Mouse (Mus musculus) lung, postnatal 0 days (tissue): ENCODE data around the gene Acy3. TPM values are rescaled to one million over a fixed set of nuclear protein-coding genes. Genes with fewer than 3 reads are reported as not detected.

Source experiments
- ATAC-seq: fragments of 200-750 bp; cut with Nextera tagmentation; 2 replicates; pipeline ENCODE4 v1.8.0; 2017; ENCODE audit warnings: moderate library complexity
- DNase-seq: peaks from one replicate; pipeline ENCODE4 v3.0.0-alpha.2; 2016; ENCODE audit warnings: low spot score
- H3K27ac ChIP-seq: fragments of 300-500 bp; sonication (generic); 2 replicates; pipeline ENCODE4 v1.5.1; 2014; ENCODE audit warnings: antibody characterized with exemption, mild to moderate bottlenecking, low read length, mixed read lengths
- H3K27me3 ChIP-seq: fragments of 300-500 bp; sonication (generic); replicated peaks from 2 replicates; pipeline ENCODE4 v1.6.1; 2014; ENCODE audit warnings: low read length, mixed read lengths; ENCODE audit not compliant: insufficient read depth
- H3K36me3 ChIP-seq: fragments of 300-500 bp; sonication (generic); 2 replicates; pipeline ENCODE4 v1.6.1; 2014; ENCODE audit warnings: low read length, mixed read lengths; ENCODE audit not compliant: insufficient read depth
- H3K4me1 ChIP-seq: fragments of 300-500 bp; sonication (generic); 2 replicates; pipeline ENCODE4 v1.6.1; 2014; ENCODE audit warnings: antibody characterized with exemption, low read depth, low read length, mixed read lengths; ENCODE audit not compliant: insufficient read depth
- H3K4me2 ChIP-seq: fragments of 300-500 bp; sonication (generic); replicated peaks from 2 replicates; pipeline ENCODE4 v1.6.1; 2014; ENCODE audit warnings: low read depth, mild to moderate bottlenecking, low read length, moderate library complexity, mixed read lengths
- H3K4me3 ChIP-seq: fragments of 300-500 bp; sonication (generic); 2 replicates; pipeline ENCODE4 v1.5.1; 2014; ENCODE audit warnings: low read depth, low read length
- H3K9ac ChIP-seq: fragments of 300-500 bp; sonication (generic); replicated peaks from 2 replicates; pipeline ENCODE4 v1.6.1; 2014; ENCODE audit warnings: low read depth, mild to moderate bottlenecking
- H3K9me3 ChIP-seq: fragments of 300-500 bp; sonication (generic); 2 replicates; pipeline ENCODE4 v1.6.1; 2016; ENCODE audit warnings: low read length, mixed read lengths
- CTCF ChIP-seq: IDR thresholded peaks from 2 replicates; pipeline ENCODE4 v1.5.1; 2016; ENCODE audit warnings: antibody characterized with exemption, mild to moderate bottlenecking
- EP300 ChIP-seq: IDR thresholded peaks from 2 replicates; pipeline ENCODE4 v1.6.1; 2016; ENCODE audit warnings: antibody characterized with exemption, mild to moderate bottlenecking, control low read depth
- WGBS: fragments of 180-500 bp; shearing (Covaris S2); extraction: QIAGEN DNeasy Blood & Tissue Kit; methylation state at CpG from one replicate; pipeline ENCODE4 v1.1.7; 2014; 5-methylcytosine and 5-hydroxymethylcytosine counted together
- polyA plus RNA-seq: library from polyadenylated mRNA; unstranded; fragments of >200 nt; fragmentation: Nextera tagmentation; extraction: Ambion mirVana; gene quantifications from 2 replicates; pipeline ENCODE4 v1.2.1, GENCODE M21; 2015

Gene Acy3
- polyA plus RNA-seq, 1 experiment from 2014 or later, result 15.7 TPM

DNA sequence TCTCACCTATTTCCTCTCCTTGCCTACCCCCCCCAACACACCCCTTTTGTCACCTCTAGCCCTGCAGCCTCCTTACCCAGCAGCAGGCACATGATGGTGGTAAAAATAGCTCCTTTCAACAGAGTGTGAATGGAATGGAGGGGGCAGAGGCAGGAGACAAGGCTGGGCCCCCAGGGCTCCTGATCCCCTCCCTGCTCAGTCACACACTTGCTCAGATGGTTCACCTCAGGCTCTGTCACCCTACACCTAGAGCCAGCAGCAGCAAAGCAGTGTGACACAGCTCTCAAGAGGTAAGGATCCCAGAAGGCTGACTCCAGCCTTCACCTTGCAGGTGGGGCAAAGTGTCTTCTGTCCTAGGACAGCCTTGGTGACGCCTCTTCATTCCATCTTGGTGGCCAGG, 16.7 kb downstream of the Acy3 start, which contains the start of gene Doc2g:
TSS of gene Doc2g (plus strand) at position 202 of the 400 bp plus-strand sequence.
- WGBS, result 80% methylated on average over 1 of the region's 1 CpGs
- Histone ChIP-seq H3K4me3 (no peak within 1 kb of the TSS), H3K9ac (no peak within 1 kb of the TSS), H3K4me1 (peaks cover 5% of the 10 kb centered on the region; the same call in 1 of the 2 replicates), H3K27me3 (no peaks in the 10 kb centered on the region), H3K36me3 (peaks cover 5% of the 10 kb centered on the region; the same call in 1 of the 2 replicates), H3K27ac (no peak within 1 kb of the TSS), H3K4me2 (no peak within 1 kb of the TSS), H3K9me3 (no peaks in the 10 kb centered on the region)
- ATAC-seq (no peak), DNase-seq (no peak)
- TF ChIP-seq CTCF (no peak), EP300 (no peak)

DNA sequence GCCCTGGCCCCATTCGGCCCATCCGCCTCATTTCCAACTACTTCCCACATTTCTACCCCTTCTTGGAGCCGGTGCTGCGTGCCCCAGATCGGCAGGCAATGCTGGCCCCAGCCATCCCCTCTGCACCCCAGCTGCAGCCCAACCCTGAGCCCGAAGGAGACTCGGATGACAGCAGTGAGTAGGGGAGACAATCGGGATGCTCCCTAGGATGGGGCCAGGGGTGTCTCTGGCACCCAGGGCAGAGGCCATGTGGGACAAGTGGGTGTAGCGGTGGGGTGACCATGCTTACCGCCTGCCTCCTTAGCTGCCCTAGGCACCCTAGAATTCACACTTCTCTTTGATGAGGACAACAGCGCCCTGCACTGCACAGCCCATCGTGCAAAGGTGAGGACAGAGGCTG, 17.3 kb downstream of the Acy3 start:
- Histone ChIP-seq H3K4me3 (no peak overlapping the region), H3K27me3 (no peaks in the 10 kb centered on the region), H3K36me3 (peaks cover 10% of the 10 kb centered on the region), H3K9me3 (no peaks in the 10 kb centered on the region), H3K4me1 (peaks cover 5% of the 10 kb centered on the region; the same call in 1 of the 2 replicates), H3K4me2 (no peak overlapping the region), H3K9ac (no peak overlapping the region), H3K27ac (no peak overlapping the region)
- TF ChIP-seq CTCF (no peak), EP300 (no peak)
- 73% methylated on average over 12 of the region's 12 CpGs for WGBS
- DNase-seq (no peak), ATAC-seq (no peak)

DNA sequence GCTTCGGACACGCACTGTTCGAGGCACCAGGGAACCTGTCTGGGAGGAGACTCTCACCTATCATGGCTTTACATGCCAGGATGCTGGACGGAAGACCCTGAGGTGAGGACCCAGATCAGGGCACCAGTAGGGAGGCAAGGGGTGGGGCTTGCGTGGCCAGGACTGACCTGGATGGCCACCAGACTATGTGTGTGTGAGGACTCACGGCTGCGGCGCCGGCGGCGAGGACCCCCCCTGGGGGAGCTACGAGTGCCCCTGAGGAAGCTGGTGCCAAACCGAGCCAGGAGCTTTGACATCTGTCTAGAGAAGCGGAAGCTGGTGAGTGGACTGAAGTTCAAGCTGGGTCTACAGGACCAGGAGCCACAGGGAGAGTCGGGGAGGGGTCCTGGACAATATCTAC, 18.0 kb downstream of the Acy3 start:
- H3K4me3 ChIP-seq, result no peak overlapping the region
- 79% methylated on average over 15 of the region's 15 CpGs for WGBS
- peaks cover 17% of the 10 kb centered on the region for H3K36me3 ChIP-seq
- DNase-seq (no peak), ATAC-seq (no peak)
- H3K4me1 ChIP-seq, result peaks cover 5% of the 10 kb centered on the region; the same call in 1 of the 2 replicates
- no peaks in the 10 kb centered on the region for H3K9me3 ChIP-seq
- H3K9ac ChIP-seq, result no peak overlapping the region
- H3K27ac ChIP-seq, result no peak overlapping the region
- H3K4me2 ChIP-seq, result no peak overlapping the region
- no peak for TF ChIP-seq CTCF
- no peak for TF ChIP-seq EP300
- no peaks in the 10 kb centered on the region for H3K27me3 ChIP-seq

GRCm38 (mm10) chr19:4005091-4005490, 18.7 kb downstream of the Acy3 start:
- no peak for TF ChIP-seq CTCF
- no peak for TF ChIP-seq EP300
- H3K4me3 ChIP-seq, result no peak overlapping the region
- H3K4me2 ChIP-seq, result no peak overlapping the region
- no peak for DNase-seq
- H3K4me1 ChIP-seq, result peaks cover 5% of the 10 kb centered on the region; the same call in 1 of the 2 replicates
- H3K9ac ChIP-seq, result no peak overlapping the region
- H3K27ac ChIP-seq, result no peak overlapping the region
- no peaks in the 10 kb centered on the region for H3K27me3 ChIP-seq
- ATAC-seq, result no peak
- H3K36me3 ChIP-seq, result peaks cover 23% of the 10 kb centered on the region
- WGBS, result 79% methylated on average over 9 of the region's 9 CpGs
- no peaks in the 10 kb centered on the region for H3K9me3 ChIP-seq

- WGBS, result 93% methylated on average over 8 of the region's 8 CpGs
- ATAC-seq (no peak), DNase-seq (no peak)
- Histone ChIP-seq H3K36me3 (peaks cover 27% of the 10 kb centered on the region), H3K9ac (no peak overlapping the region), H3K4me3 (no peak overlapping the region), H3K27me3 (no peaks in the 10 kb centered on the region), H3K4me2 (no peak overlapping the region), H3K9me3 (no peaks in the 10 kb centered on the region), H3K4me1 (peaks cover 3% of the 10 kb centered on the region; the same call in 1 of the 2 replicates), H3K27ac (no peak overlapping the region)
- TF ChIP-seq CTCF (no peak), EP300 (no peak)
Measured at GRCm38 (mm10) chr19:4005971-4006370, 19.6 kb downstream of the Acy3 start.

GRCm38 (mm10) chr19:4011086-4011485, 24.7 kb downstream of the Acy3 start:
- ATAC-seq, result no peak
- Histone ChIP-seq H3K27me3 (no peaks in the 10 kb centered on the region), H3K9ac (no peak overlapping the region), H3K9me3 (no peaks in the 10 kb centered on the region), H3K4me1 (peaks cover 5% of the 10 kb centered on the region; the same call in 1 of the 2 replicates), H3K36me3 (peaks cover 23% of the 10 kb centered on the region), H3K4me3 (no peak overlapping the region), H3K4me2 (no peak overlapping the region), H3K27ac (no peak overlapping the region)
- TF ChIP-seq EP300, result no peak
- no peak for TF ChIP-seq CTCF
- WGBS, result 91% methylated on average over 5 of the region's 5 CpGs
- DNase-seq, result no peak

DNA sequence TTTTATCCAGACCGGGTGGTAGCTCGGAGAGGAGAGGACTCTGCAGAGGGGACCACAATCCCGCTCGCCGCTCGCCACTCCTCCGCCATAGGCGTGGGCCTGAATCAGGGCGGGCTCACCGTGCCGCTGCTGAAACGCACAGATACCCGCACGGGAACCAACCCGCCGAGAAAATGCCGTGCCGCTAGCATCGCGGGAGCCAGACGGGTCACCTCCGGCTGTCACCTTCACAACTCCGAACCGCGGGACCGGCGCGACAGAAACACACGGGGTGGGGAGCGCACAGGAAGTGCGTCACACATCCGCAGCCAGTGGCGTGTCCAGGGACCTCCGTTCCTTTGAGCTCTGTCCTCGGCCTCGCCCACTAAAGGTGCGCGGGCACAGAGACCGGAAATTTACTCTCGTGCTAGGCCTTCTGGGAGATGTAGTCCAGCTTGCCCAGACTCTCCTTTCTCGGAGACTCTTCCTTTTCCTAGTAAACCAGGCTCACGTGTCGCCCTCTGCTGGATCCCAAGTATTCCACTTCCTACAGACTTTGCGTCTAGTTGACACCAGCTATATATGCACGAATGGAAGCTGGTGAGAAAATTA, 26.2 kb downstream of the Acy3 start, which contains the start of gene Ndufv1:
TSS of gene Ndufv1 (minus strand) at position 375 of the 591 bp plus-strand sequence.
- peak; percentile 48; the same call in 1 of the 2 replicates for TF ChIP-seq EP300
- TF ChIP-seq CTCF, result peak; percentile 95
- Histone ChIP-seq H3K4me1 (peaks cover 5% of the 10 kb centered on the region; the same call in 1 of the 2 replicates), H3K36me3 (peaks cover 22% of the 10 kb centered on the region; the same call in 1 of the 2 replicates), H3K27me3 (no peaks in the 10 kb centered on the region), H3K9ac (peak within 1 kb of the TSS; percentile 76), H3K4me3 (peak within 1 kb of the TSS; percentile 66), H3K27ac (peak within 1 kb of the TSS; percentile 79), H3K4me2 (peak within 1 kb of the TSS; percentile 72), H3K9me3 (no peaks in the 10 kb centered on the region)
- peak; percentile 99 for ATAC-seq
- DNase-seq, result peak; percentile 100
- WGBS, result under 1% methylated on average over 44 of the region's 45 CpGs
